Mouse (Mus musculus): ENCODE measurements around the gene Pate3. TPM values are rescaled to one million over a fixed set of nuclear protein-coding genes. Genes with fewer than 3 reads are reported as not detected.
A peak's percentile ranks its signal among the peaks of the same experiment; 100 is the strongest.
"Not testable (repeated sequence)": the region's sequence is repeated elsewhere in the genome, so short reads cannot be mapped to it uniquely, and the experiment has no call there.

Gene Pate3
- not detected in 2 replicates for polyA plus RNA-seq (2014; fragmentation: Nextera tagmentation; extraction: Ambion mirVana)

GRCm38 (mm10) chr9:35648102-35648501 lies at the start of gene Pate3:
Pate3 (minus strand) TSS chr9:35648202.
- no peak for TF ChIP-seq CTCF (IDR thresholded peaks at IDR 0.05; ENCODE audit: low read depth)

GRCm38 (mm10) chr9:35691924-35692323 lies 43.9 kb upstream of the Pate3 start:
- Histone ChIP-seq H3K9me3 (ENCODE audit: low read depth, low read length) (no peaks in the 10 kb centered on the region), H3K36me3 (ENCODE audit: insufficient read depth) (no peaks in the 10 kb centered on the region), H3K4me1 (ENCODE audit: insufficient read depth) (no peaks in the 10 kb centered on the region), H3K27ac (ENCODE audit: low read depth) (no peak overlapping the region), H3K4me3 (ENCODE audit: low read depth, low read length) (no peak overlapping the region), H3K27me3 (ENCODE audit: insufficient read depth, low read length) (no peaks in the 10 kb centered on the region), H3K9ac (no peak overlapping the region), H3K4me2 (no peak overlapping the region)
- TF ChIP-seq CTCF (IDR thresholded peaks at IDR 0.05; ENCODE audit: low read depth): no peak
- ATAC-seq (ENCODE audit: insufficient read depth) (no peak), DNase-seq (no peak)

More at GRCm38 (mm10) chr9:35648102-35648501, at the start of gene Pate3:
- Histone ChIP-seq H3K27me3 (ENCODE audit: insufficient read depth, low read length) (no peaks in the 10 kb centered on the region), H3K4me3 (ENCODE audit: low read depth, low read length) (no peak within 1 kb of the TSS), H3K36me3 (ENCODE audit: insufficient read depth) (no peaks in the 10 kb centered on the region), H3K27ac (ENCODE audit: low read depth) (no peak within 1 kb of the TSS), H3K4me1 (ENCODE audit: insufficient read depth) (no peaks in the 10 kb centered on the region), H3K9me3 (ENCODE audit: low read depth, low read length) (no peaks in the 10 kb centered on the region), H3K9ac (no peak within 1 kb of the TSS), H3K4me2 (no peak within 1 kb of the TSS)
- DNase-seq (no peak), ATAC-seq (ENCODE audit: insufficient read depth) (no peak)
- WGBS: 64% methylated on average over 1 of the region's 1 CpGs

GRCm38 (mm10) chr9:35687013-35687412 lies 39.0 kb upstream of the Pate3 start, which contains the start of gene Pate1:
Pate1 (minus strand) TSS chr9:35687390.
- H3K9me3 ChIP-seq (ENCODE audit: low read depth, low read length): no peaks in the 10 kb centered on the region
- no peak for TF ChIP-seq CTCF (IDR thresholded peaks at IDR 0.05; ENCODE audit: low read depth)
- no peaks in the 10 kb centered on the region for H3K4me1 ChIP-seq (ENCODE audit: insufficient read depth)
- H3K27ac ChIP-seq (ENCODE audit: low read depth): no peak within 1 kb of the TSS
- no peak within 1 kb of the TSS for H3K4me3 ChIP-seq (ENCODE audit: low read depth, low read length)
- no peak within 1 kb of the TSS for H3K4me2 ChIP-seq
- DNase-seq: no peak
- no peak within 1 kb of the TSS for H3K9ac ChIP-seq
- 37% methylated on average over 1 of the region's 1 CpGs for WGBS
- H3K36me3 ChIP-seq (ENCODE audit: insufficient read depth): no peaks in the 10 kb centered on the region
- H3K27me3 ChIP-seq (ENCODE audit: insufficient read depth, low read length): no peaks in the 10 kb centered on the region
- ATAC-seq (ENCODE audit: insufficient read depth): no peak

GRCm38 (mm10) chr9:35673557-35673956 lies 25.6 kb upstream of the Pate3 start:
- H3K4me1 ChIP-seq (ENCODE audit: insufficient read depth): no peaks in the 10 kb centered on the region
- H3K27ac ChIP-seq (ENCODE audit: low read depth): no peak overlapping the region
- no peak overlapping the region for H3K4me3 ChIP-seq (ENCODE audit: low read depth, low read length)
- no peaks in the 10 kb centered on the region for H3K27me3 ChIP-seq (ENCODE audit: insufficient read depth, low read length)
- TF ChIP-seq CTCF (IDR thresholded peaks at IDR 0.05; ENCODE audit: low read depth): no peak
- no peak for ATAC-seq (ENCODE audit: insufficient read depth)
- 74% methylated on average over 2 of the region's 2 CpGs for WGBS
- H3K9me3 ChIP-seq (ENCODE audit: low read depth, low read length): no peaks in the 10 kb centered on the region
- no peaks in the 10 kb centered on the region for H3K36me3 ChIP-seq (ENCODE audit: insufficient read depth)
- no peak for DNase-seq
- H3K4me2 ChIP-seq: no peak overlapping the region
- no peak overlapping the region for H3K9ac ChIP-seq

- 89% methylated on average over 1 of the region's 1 CpGs for WGBS
- no peak for TF ChIP-seq CTCF (IDR thresholded peaks at IDR 0.05; ENCODE audit: low read depth)
- Histone ChIP-seq H3K36me3 (ENCODE audit: insufficient read depth) (no peaks in the 10 kb centered on the region), H3K4me2 (no peak overlapping the region), H3K4me3 (ENCODE audit: low read depth, low read length) (no peak overlapping the region), H3K27ac (ENCODE audit: low read depth) (no peak overlapping the region), H3K27me3 (ENCODE audit: insufficient read depth, low read length) (no peaks in the 10 kb centered on the region), H3K4me1 (ENCODE audit: insufficient read depth) (no peaks in the 10 kb centered on the region), H3K9ac (no peak overlapping the region), H3K9me3 (ENCODE audit: low read depth, low read length) (no peaks in the 10 kb centered on the region)
- DNase-seq (no peak), ATAC-seq (ENCODE audit: insufficient read depth) (no peak)
Observed at GRCm38 (mm10) chr9:35632981-35633380, 15.0 kb downstream of the Pate3 start.

- not testable (repeated sequence) for H3K9ac ChIP-seq; H3K27me3 ChIP-seq (ENCODE audit: insufficient read depth, low read length); H3K4me1 ChIP-seq (ENCODE audit: insufficient read depth); ATAC-seq (ENCODE audit: insufficient read depth); H3K4me3 ChIP-seq (ENCODE audit: low read depth, low read length); DNase-seq; H3K4me2 ChIP-seq; H3K27ac ChIP-seq (ENCODE audit: low read depth); H3K36me3 ChIP-seq (ENCODE audit: insufficient read depth); H3K9me3 ChIP-seq (ENCODE audit: low read depth, low read length)
- WGBS: 55% methylated on average over 2 of the region's 2 CpGs
Observed at GRCm38 (mm10) chr9:35616784-35617183, 31.2 kb downstream of the Pate3 start.

GRCm38 (mm10) chr9:35614005-35614404 lies 34.0 kb downstream of the Pate3 start:
- H3K27me3 ChIP-seq (ENCODE audit: insufficient read depth, low read length): no peaks in the 10 kb centered on the region
- no peak overlapping the region for H3K4me2 ChIP-seq
- no peaks in the 10 kb centered on the region for H3K36me3 ChIP-seq (ENCODE audit: insufficient read depth)
- peak; percentile 43; the same call in 1 of the 2 replicates for TF ChIP-seq CTCF (IDR thresholded peaks at IDR 0.05; ENCODE audit: low read depth)
- H3K4me1 ChIP-seq (ENCODE audit: insufficient read depth): no peaks in the 10 kb centered on the region
- ATAC-seq (ENCODE audit: insufficient read depth) (no peak), DNase-seq (peak; percentile 18)
- no peak overlapping the region for H3K4me3 ChIP-seq (ENCODE audit: low read depth, low read length)
- H3K27ac ChIP-seq (ENCODE audit: low read depth): no peak overlapping the region
- no peak overlapping the region for H3K9ac ChIP-seq
- 24% methylated on average over 2 of the region's 2 CpGs for WGBS
- no peaks in the 10 kb centered on the region for H3K9me3 ChIP-seq (ENCODE audit: low read depth, low read length)

GRCm38 (mm10) chr9:35611841-35612240 lies 36.2 kb downstream of the Pate3 start, which contains the start of gene Pate4:
Pate4 (minus strand) TSS chr9:35611941.
- Histone ChIP-seq H3K9ac (no peak within 1 kb of the TSS), H3K4me2 (no peak within 1 kb of the TSS), H3K36me3 (ENCODE audit: insufficient read depth) (no peaks in the 10 kb centered on the region), H3K4me1 (ENCODE audit: insufficient read depth) (no peaks in the 10 kb centered on the region), H3K27ac (ENCODE audit: low read depth) (no peak within 1 kb of the TSS), H3K27me3 (ENCODE audit: insufficient read depth, low read length) (no peaks in the 10 kb centered on the region), H3K9me3 (ENCODE audit: low read depth, low read length) (no peaks in the 10 kb centered on the region), H3K4me3 (ENCODE audit: low read depth, low read length) (no peak within 1 kb of the TSS)
- no peak for TF ChIP-seq CTCF (IDR thresholded peaks at IDR 0.05; ENCODE audit: low read depth)
- WGBS: 88% methylated on average over 1 of the region's 1 CpGs
- ATAC-seq (ENCODE audit: insufficient read depth) (no peak), DNase-seq (no peak)
